Mouse (Mus musculus) lung, postnatal 0 days (tissue): ENCODE results near the gene Sdsl.

Experiments
- CTCF ChIP-seq: IDR thresholded peaks from 2 replicates; pipeline ENCODE4 v1.5.1; 2016; ENCODE audit warnings: antibody characterized with exemption, mild to moderate bottlenecking
- EP300 ChIP-seq: IDR thresholded peaks from 2 replicates; pipeline ENCODE4 v1.6.1; 2016; ENCODE audit warnings: antibody characterized with exemption, mild to moderate bottlenecking, control low read depth

- TF ChIP-seq CTCF = peak; percentile 77
- TF ChIP-seq EP300 = no peak
These were observed 15.0 kb downstream of the Sdsl start for GRCm38 (mm10) chr5:120457628-120458027.
